Mouse (Mus musculus): ENCODE measurements at regions not wholly inside any gene's neighbourhood (a gene's known extent, or its start where the extent isn't known, plus 50 kb on each side); places are given as distances from the start of the nearest gene placed in this dataset.

DNA sequence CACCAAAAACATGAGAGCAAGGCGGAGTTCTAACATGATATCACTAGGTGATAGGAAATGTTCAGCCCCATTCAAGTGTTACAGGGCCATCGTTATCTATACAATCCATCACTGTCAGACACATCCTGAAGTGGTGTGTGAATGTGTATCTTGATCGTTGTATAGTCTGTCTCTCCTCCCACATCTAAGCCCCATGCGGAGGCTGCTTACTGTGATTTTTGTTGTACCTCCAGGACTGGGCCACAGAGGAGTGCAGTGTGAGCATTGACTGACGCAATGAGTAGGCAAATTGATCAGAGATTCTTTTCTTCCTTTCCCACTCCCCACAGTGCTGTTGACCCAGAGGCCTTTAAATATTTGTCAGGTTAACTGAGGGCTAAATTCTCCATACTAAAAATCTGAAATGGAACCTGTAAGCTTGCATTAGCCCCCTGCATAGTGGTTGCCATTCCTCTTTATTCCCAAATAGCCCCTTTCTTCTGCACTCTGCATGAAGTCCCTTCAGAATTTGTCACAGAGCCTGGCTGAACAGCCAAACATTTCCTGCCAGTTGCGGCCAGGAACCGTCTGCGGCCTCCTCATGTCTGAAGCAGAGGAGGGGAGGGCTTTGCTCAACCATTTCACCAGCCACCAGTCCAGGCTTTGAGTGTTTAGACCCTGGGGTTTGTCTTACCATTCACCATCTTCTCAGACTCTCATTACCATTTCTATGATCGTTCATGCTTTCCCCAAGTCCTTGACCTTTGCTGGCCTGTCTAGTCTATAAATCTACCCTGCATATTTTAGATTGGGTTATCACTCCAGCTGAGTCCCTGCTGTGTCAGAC is 119.3 kb downstream of the Ttc8 start:
- in situ Hi-C loops (cut with MboI; ENCODE audit: unreplicated experiment in 2 of 2), result no loop called here

DNA sequence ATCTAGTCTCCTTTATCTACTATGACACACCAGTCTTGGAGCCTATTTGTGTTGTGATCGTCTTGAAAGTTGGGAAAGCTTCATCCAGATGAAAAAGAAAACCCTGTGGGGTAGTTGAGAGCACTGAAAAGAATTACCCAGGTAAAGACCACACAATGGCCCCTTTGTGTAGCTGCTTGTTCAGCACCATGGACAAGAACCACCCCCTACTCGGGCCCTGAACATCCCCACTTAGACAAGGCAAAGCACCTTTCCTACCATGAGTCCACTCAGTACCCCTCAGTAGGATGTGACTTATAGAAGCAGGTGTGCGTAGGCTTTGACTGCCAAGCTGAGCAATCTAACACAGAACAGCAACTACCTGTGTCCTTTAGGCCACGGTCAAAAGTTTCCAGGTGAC is 121.2 kb downstream of the Ttc8 start:
- in situ Hi-C loops (cut with MboI; ENCODE audit: unreplicated experiment in 2 of 2), result no loop called here

GRCm38 (mm10) chr12:99042918-99043862 is 122.8 kb downstream of the Ttc8 start:
- in situ Hi-C loops (cut with MboI; ENCODE audit: unreplicated experiment in 2 of 2), result no loop called here

GRCm38 (mm10) chr12:99044477-99044876 is 124.1 kb downstream of the Ttc8 start:
- in situ Hi-C loops (cut with MboI; ENCODE audit: unreplicated experiment in 2 of 2), result no loop called here

DNA sequence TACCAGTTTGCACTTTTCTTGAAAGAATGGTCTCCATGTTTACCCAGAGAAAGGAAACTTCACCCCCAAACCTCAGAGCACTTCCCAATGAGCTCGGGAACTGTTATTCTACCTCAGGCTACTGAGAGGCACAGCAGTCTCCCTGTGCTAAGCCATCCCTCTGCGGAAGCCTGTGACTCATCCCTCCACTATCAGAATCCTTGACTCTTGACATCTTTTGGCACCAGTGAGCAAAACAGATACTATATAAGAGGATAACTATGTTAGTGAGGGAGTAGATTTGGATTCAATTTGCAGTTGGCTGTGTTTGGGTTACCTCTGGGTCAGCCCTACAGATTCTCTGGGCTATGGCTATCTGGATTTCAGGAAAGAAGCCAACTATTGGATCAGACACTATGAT is 130.1 kb downstream of the Ttc8 start:
- in situ Hi-C loops (cut with MboI; ENCODE audit: unreplicated experiment in 2 of 2), result no loop called here

DNA sequence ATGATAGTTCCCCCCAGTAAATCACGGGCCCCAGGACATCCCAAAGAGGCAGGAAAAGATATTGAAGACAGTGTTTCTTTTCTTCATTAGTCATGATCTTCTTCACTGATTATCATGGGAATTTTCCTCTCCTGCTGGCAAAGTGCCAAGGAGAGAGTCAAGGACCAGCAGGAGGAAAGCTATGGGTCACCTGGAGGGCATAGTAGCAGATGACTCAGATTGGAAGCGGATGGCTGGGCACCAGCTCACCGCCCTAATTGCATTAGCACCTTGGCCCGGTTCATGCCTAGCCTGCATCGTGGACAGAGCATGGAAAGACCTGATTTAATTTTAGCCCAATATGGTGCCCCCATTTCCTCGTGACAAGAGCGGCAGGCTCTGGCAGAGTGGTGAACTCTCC is 132.2 kb downstream of the Ttc8 start:
- in situ Hi-C loops (cut with MboI; ENCODE audit: unreplicated experiment in 2 of 2), result no loop called here

- in situ Hi-C loops (cut with MboI; ENCODE audit: unreplicated experiment in 2 of 2), result no loop called here
Observed at GRCm38 (mm10) chr12:99057521-99057920, 137.1 kb downstream of the Ttc8 start.

DNA sequence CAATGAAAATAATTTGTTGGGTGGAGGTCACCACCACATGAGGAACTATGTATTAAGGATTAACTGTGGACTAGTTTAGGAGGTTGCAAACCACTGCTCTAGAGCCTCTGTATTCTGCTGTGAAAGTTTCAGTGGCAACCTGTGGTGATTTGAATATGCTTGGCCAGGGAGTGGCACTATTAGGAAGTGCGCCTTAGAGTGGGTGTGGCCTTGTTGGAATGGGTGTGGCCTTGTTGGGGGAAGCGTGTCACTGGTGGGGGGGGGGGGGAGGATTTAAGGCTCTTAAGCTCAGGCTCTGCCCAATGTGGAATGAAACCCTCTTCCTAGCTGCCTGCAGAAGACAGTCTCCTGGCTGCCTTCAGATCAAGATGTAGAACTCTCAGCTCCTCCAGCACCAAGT is 138.5 kb downstream of the Ttc8 start:
- in situ Hi-C loops (cut with MboI; ENCODE audit: unreplicated experiment in 2 of 2), result no loop called here

DNA sequence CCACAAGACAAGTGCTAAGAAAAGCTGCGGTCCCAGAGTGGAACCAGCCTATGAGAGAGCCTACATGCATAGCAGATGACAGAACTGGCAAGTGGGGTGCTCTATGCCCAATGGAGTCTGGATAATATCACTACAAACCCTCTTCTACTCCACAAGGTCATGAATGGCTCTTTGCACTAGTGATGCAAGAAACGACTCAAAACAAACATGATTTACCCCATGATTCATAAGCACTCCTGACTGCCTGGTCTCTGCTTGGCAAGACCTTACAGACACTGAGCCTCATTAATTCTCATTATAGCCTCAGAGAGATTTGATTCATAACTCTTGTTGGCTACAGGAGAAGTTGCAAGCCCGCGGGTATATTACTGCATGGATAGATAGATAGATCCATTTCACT is 139.1 kb downstream of the Ttc8 start:
- in situ Hi-C loops (cut with MboI; ENCODE audit: unreplicated experiment in 2 of 2), result no loop called here

DNA sequence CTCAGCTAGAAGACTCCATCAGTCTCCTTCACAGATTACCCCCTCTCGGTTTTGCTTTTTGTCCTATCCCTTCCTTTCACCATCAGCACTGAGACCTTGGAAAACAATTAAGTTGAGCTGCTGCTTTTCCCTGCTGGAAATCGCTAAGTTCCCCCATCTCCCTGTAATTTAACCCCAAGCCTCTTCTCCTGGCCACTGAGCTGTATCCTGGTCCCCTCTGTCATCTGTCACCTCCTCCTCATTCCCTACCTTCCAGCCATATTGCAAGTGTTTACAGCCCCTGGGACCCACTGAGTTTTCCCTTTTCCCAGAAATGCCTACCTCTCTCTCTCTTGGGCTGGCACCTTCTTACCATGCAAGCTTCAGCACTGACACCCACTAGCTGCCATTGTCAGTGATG is 140.3 kb downstream of the Ttc8 start:
- in situ Hi-C loops (cut with MboI; ENCODE audit: unreplicated experiment in 2 of 2), result no loop called here

DNA sequence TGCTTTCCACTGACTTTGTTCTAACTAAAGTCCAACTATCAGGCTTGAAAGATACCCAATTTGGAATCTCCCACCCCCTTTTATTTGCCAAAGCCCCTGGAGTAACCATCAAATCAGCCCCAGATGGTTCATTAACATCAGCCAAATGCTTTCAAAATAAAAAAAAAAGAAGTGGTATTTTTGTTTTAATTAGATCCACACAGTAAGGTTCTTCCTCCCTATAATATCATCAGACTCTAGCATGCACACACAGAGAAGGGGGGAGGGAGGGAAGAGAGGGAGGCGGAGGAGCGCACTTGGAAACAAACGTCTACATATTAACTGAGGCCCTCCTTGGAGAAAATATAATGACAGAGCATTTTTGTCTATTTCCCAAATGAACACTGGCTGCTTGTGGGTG is 143.1 kb downstream of the Ttc8 start:
- in situ Hi-C loops (cut with MboI; ENCODE audit: unreplicated experiment in 2 of 2), result no loop called here

- in situ Hi-C loops (cut with MboI; ENCODE audit: unreplicated experiment in 2 of 2), result no loop called here
Observed at GRCm38 (mm10) chr12:99063885-99064284, 143.5 kb downstream of the Ttc8 start.

- in situ Hi-C loops (cut with MboI; ENCODE audit: unreplicated experiment in 2 of 2), result no loop called here
Observed at GRCm38 (mm10) chr12:99067962-99068361, 147.6 kb downstream of the Ttc8 start.

DNA sequence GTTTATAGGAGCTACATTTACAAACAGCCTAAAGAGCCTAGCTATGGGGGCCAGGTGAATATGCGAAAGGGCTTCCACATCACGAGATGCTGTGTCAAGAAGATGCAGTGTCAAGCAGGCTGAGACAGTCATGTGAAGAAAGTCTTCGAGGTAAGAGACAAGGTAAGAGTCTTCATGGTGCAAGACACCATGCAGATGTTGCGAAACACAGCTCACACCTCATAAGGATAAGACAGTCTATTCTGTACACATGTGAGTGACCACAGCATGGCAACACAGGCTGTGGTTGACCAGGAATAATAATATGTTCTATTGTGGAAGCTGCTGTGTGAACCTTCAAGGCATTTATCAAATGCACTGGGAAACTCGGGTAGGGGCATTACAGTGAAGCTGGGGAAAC is 153.4 kb downstream of the Ttc8 start:
- in situ Hi-C loops (cut with MboI; ENCODE audit: unreplicated experiment in 2 of 2), result loop anchor here in 1 of 2 experiments (10.0 kb wide), 1 partner anchor 399 kb away; no protein-coding TSS in a partner anchor

DNA sequence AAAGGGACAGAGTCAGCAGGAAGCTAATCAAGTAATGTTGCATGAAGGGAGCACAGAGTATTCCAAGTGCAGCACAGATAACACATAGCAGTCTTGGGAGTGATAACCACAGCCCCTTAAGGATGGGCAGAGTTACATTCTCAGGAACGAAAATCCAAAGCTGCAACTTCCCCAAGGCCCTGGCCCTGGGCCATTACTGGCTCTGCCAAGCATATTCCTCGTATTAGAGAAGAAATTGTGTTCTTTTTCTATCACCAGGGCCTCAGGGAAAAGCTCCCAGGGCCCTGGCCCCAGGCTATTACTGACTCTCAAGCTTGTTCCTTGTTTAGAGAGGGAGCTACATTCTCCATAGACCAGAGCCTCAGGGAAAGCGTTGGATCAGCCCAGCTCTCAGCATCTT is 157.0 kb downstream of the Ttc8 start:
- in situ Hi-C loops (cut with MboI; ENCODE audit: unreplicated experiment in 2 of 2), result loop anchor here (10.0 to 25.0 kb wide), 3 partner anchors 403 to 1410 kb away; no protein-coding TSS in a partner anchor

DNA sequence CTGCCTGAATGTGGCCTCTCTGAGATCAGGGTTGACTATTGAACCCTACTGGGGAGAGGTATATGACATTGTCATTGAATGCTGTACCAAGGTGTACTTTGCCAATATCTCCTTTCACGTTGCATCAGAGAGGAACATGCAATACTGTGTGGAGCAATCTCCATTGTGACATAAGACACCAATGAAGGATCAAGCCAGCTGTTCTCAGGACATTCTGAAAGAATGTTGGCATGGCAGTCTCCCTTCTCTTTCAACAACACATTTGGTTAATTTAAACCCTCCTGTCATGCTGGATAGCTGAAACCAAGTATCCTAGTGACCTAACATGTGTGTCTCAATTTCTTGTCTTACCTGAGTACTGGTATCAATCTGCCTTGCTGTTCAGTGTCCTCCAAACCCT is 159.5 kb downstream of the Ttc8 start:
- in situ Hi-C loops (cut with MboI; ENCODE audit: unreplicated experiment in 2 of 2), result loop anchor here (5.0 to 25.0 kb wide), 8 partner anchors 405 to 1407 kb away; partner anchors contain the start of gene Kcnk13 (in 1 of the 2)

DNA sequence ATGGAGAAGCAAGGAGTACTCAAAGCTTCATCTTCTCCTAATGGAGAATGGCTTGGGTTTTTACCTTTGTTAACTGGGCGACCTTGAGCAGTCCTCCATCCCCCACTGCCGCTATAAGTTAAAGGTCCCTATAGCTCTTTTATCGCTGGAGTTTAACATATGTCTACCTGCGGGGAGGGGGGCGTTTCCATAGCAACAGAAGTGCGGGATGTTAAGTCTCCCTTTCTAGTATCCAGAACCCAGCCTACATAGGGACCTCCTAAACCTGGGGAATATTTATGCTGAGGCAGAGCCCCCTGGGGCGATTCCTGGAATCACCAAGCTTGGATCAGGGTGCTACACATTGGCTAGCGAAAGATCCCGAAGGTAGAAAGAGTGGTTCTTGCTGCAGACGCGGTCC is 163.2 kb downstream of the Ttc8 start:
- in situ Hi-C loops (cut with MboI; ENCODE audit: unreplicated experiment in 2 of 2), result loop anchor here (5.0 to 25.0 kb wide), 7 partner anchors 421 to 1404 kb away; partner anchors contain the start of gene Kcnk13 (in 1 of the 2)

DNA sequence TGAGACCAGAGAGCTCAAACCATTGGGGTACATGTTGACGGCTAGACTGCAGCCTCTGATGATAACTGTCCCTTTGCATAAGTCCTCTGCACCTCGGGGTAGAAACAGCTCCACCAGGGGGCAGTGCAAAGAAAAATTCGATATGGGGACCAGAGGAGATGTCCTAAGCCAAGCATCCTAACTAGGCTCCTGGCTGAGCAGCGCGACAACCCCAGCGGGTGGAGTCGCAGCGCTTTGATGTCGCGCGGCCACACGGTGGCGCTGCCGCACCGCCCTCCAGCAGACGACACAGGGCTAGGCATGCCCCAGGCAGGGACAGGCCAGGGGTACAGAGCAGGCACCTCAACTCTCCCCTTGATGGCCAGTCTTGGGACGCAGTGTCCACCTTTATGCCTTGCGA is 163.8 kb downstream of the Ttc8 start:
- in situ Hi-C loops (cut with MboI; ENCODE audit: unreplicated experiment in 2 of 2), result loop anchor here (5.0 to 25.0 kb wide), 7 partner anchors 422 to 1403 kb away; partner anchors contain the start of gene Kcnk13 (in 1 of the 2)

- in situ Hi-C loops (cut with MboI; ENCODE audit: unreplicated experiment in 2 of 2), result loop anchor here (5.0 to 25.0 kb wide), 4 partner anchors 425 to 1400 kb away; no protein-coding TSS in a partner anchor
Observed at GRCm38 (mm10) chr12:99087286-99087685, 166.9 kb downstream of the Ttc8 start.

GRCm38 (mm10) chr12:99091770-99092169 is 171.4 kb downstream of the Ttc8 start:
- in situ Hi-C loops (cut with MboI; ENCODE audit: unreplicated experiment in 2 of 2), result loop anchor here (5.0 to 25.0 kb wide), 4 partner anchors 61 to 1396 kb away; no protein-coding TSS in a partner anchor

- in situ Hi-C loops (cut with MboI; ENCODE audit: unreplicated experiment in 2 of 2), result loop anchor here (5.0 to 25.0 kb wide), 4 partner anchors 59 to 1394 kb away; no protein-coding TSS in a partner anchor
Observed at GRCm38 (mm10) chr12:99093151-99093550, 172.8 kb downstream of the Ttc8 start.

Data from v-Abl transformed pro-B cells (cell line).